Mouse (Mus musculus) erythroblast, adult 5-6 weeks (primary cell): ENCODE data around the gene Sumf1. TPM values are rescaled to one million over a fixed set of nuclear protein-coding genes. Genes with fewer than 3 reads are reported as not detected.
A peak's percentile ranks its signal among the peaks of the same experiment; 100 is the strongest.

Experiments
- ATAC-seq: replicated peaks from 2 replicates; pipeline ENCODE4 v1.8.0; 2016; ENCODE audit warnings: moderate number of reproducible peaks, mild to moderate bottlenecking, moderate TSS enrichment, inconsistent platforms; ENCODE audit not compliant: poor library complexity, low FRiP score, severe bottlenecking
- total RNA-seq, 2 experiments: library from RNA; stranded (forward) in 1 of 2; stranded (reverse) in 1 of 2; fragments of 150-400 nt in 1 of 2; fragments of 200-764, 138-1000 nt in 1 of 2; gene quantifications; 2 replicates each; pipeline versions ENCODE4 v1.2.3 to v1.2.4; 2015 to 2017; ENCODE audit warnings: low replicate concordance in 2 of 2

The Sumf1 gene
- total RNA-seq (2015; ENCODE audit: low replicate concordance) (5.2 and 8.6 TPM in 2 replicates), total RNA-seq (2017; ENCODE audit: low replicate concordance) (5.3 TPM in 2 replicates)

GRCm38 (mm10) chr6:108184847-108185684, at the start of gene Sumf1:
Gene Sumf1 (minus strand): TSS chr6:108185582.
- ATAC-seq, result peak; percentile 95

GRCm38 (mm10) chr6:108234536-108234935, 49.2 kb upstream of the Sumf1 start:
- ATAC-seq, result no peak

GRCm38 (mm10) chr6:108233070-108233469, 47.7 kb upstream of the Sumf1 start:
- ATAC-seq, result no peak

GRCm38 (mm10) chr6:108231892-108232710, 46.7 kb upstream of the Sumf1 start:
- ATAC-seq, result no peak

GRCm38 (mm10) chr6:108230608-108231007, 45.2 kb upstream of the Sumf1 start:
- no peak for ATAC-seq

- ATAC-seq, result no peak
These were observed 43.2 kb upstream of the Sumf1 start for GRCm38 (mm10) chr6:108228601-108229000.

GRCm38 (mm10) chr6:108228048-108228447, 42.7 kb upstream of the Sumf1 start:
- no peak for ATAC-seq

GRCm38 (mm10) chr6:108227461-108227860, 42.1 kb upstream of the Sumf1 start:
- ATAC-seq, result no peak

- ATAC-seq, result no peak
These were observed 40.8 kb upstream of the Sumf1 start for GRCm38 (mm10) chr6:108226230-108226629.

- ATAC-seq, result no peak
These were observed 39.6 kb upstream of the Sumf1 start for GRCm38 (mm10) chr6:108225027-108225426.

- no peak for ATAC-seq
These were observed 39.0 kb upstream of the Sumf1 start for GRCm38 (mm10) chr6:108224361-108224760.

- no peak for ATAC-seq
These were observed 37.5 kb upstream of the Sumf1 start for GRCm38 (mm10) chr6:108222875-108223274.

- ATAC-seq, result no peak
These were observed 37.1 kb upstream of the Sumf1 start for GRCm38 (mm10) chr6:108222435-108222834.

- no peak for ATAC-seq
These were observed 32.6 kb upstream of the Sumf1 start for GRCm38 (mm10) chr6:108217987-108218386.

- ATAC-seq, result no peak
These were observed 31.4 kb upstream of the Sumf1 start for GRCm38 (mm10) chr6:108216832-108217231.

- ATAC-seq, result no peak
These were observed 30.7 kb upstream of the Sumf1 start for GRCm38 (mm10) chr6:108216091-108216490.

- ATAC-seq, result no peak
These were observed 29.0 kb upstream of the Sumf1 start for GRCm38 (mm10) chr6:108214294-108214925.

- ATAC-seq, result no peak
These were observed 28.3 kb upstream of the Sumf1 start for GRCm38 (mm10) chr6:108213481-108214293.

GRCm38 (mm10) chr6:108212881-108213295, 27.5 kb upstream of the Sumf1 start, which contains the start of gene Itpr1:
Gene Itpr1 (plus strand): TSS chr6:108213096.
- ATAC-seq, result peak; percentile 95
